Mouse (Mus musculus): Measurements from ENCODE around the gene Rnf126. TPM values are rescaled to one million over a fixed set of nuclear protein-coding genes. Genes with fewer than 3 reads are reported as not detected.
"Not testable (repeated sequence)": the region's sequence is repeated elsewhere in the genome, so short reads cannot be mapped to it uniquely, and the experiment has no call there.

Gene Rnf126
- polyA plus RNA-seq, 1 experiment from 2014 or later: 136 TPM

- Histone ChIP-seq H3K27me3 (ENCODE audit: insufficient read depth, poor library complexity, severe bottlenecking) (peaks cover 33% of the 10 kb centered on the region), H3K4me3 (no peak overlapping the region), H3K9me3 (peaks cover 7% of the 10 kb centered on the region; the same call in 1 of the 2 replicates), H3K36me3 (no peaks in the 10 kb centered on the region), H3K27ac (no peak overlapping the region), H3K4me1 (replicated peaks) (peaks cover 26% of the 10 kb centered on the region)
- WGBS: 87% methylated on average over 2 of the region's 2 CpGs
- no peak for DNase-seq (ENCODE audit: low spot score)
These were observed 6.5 kb upstream of the Rnf126 start for GRCm38 (mm10) chr10:79773208-79773607.

GRCm38 (mm10) chr10:79772320-79772719, 5.6 kb upstream of the Rnf126 start:
- DNase-seq (ENCODE audit: low spot score): no peak
- WGBS: 88% methylated on average over 3 of the region's 3 CpGs
- H3K27ac ChIP-seq: no peak overlapping the region
- peaks cover 25% of the 10 kb centered on the region for H3K4me1 ChIP-seq (replicated peaks)
- H3K4me3 ChIP-seq: no peak overlapping the region
- no peaks in the 10 kb centered on the region for H3K36me3 ChIP-seq
- peaks cover 7% of the 10 kb centered on the region; the same call in 1 of the 2 replicates for H3K9me3 ChIP-seq
- peaks cover 24% of the 10 kb centered on the region for H3K27me3 ChIP-seq (ENCODE audit: insufficient read depth, poor library complexity, severe bottlenecking)

GRCm38 (mm10) chr10:79769329-79769728, 2.6 kb upstream of the Rnf126 start:
- Histone ChIP-seq H3K27me3 (ENCODE audit: insufficient read depth, poor library complexity, severe bottlenecking) (peaks cover 10% of the 10 kb centered on the region; the same call in 1 of the 2 replicates), H3K4me1 (replicated peaks) (peaks cover 43% of the 10 kb centered on the region), H3K36me3 (peaks cover 8% of the 10 kb centered on the region; the same call in 1 of the 2 replicates), H3K27ac (no peak overlapping the region), H3K4me3 (no peak overlapping the region), H3K9me3 (peaks cover 4% of the 10 kb centered on the region; the same call in 1 of the 2 replicates)
- 70% methylated on average over 4 of the region's 4 CpGs for WGBS
- no peak for DNase-seq (ENCODE audit: low spot score)

- Histone ChIP-seq H3K4me1 (replicated peaks) (peaks cover 52% of the 10 kb centered on the region), H3K9me3 (peaks cover 4% of the 10 kb centered on the region; the same call in 1 of the 2 replicates), H3K27me3 (ENCODE audit: insufficient read depth, poor library complexity, severe bottlenecking) (peaks cover 10% of the 10 kb centered on the region; the same call in 1 of the 2 replicates), H3K4me3 (peak overlapping the region; percentile 73), H3K27ac (no peak overlapping the region), H3K36me3 (peaks cover 11% of the 10 kb centered on the region; the same call in 1 of the 2 replicates)
- peak; percentile 85 for DNase-seq (ENCODE audit: low spot score)
- WGBS: under 1% methylated on average over 5 of the region's 5 CpGs
These were observed 1.6 kb upstream of the Rnf126 start for GRCm38 (mm10) chr10:79768400-79768799.

- Histone ChIP-seq H3K36me3 (peaks cover 19% of the 10 kb centered on the region), H3K9me3 (peaks cover 4% of the 10 kb centered on the region; the same call in 1 of the 2 replicates), H3K4me3 (peak overlapping the region; percentile 73), H3K27ac (peak overlapping the region; percentile 95), H3K27me3 (ENCODE audit: insufficient read depth, poor library complexity, severe bottlenecking) (peaks cover 10% of the 10 kb centered on the region; the same call in 1 of the 2 replicates), H3K4me1 (replicated peaks) (peaks cover 60% of the 10 kb centered on the region)
- WGBS: 14% methylated on average over 40 of the region's 40 CpGs
- DNase-seq (ENCODE audit: low spot score): peak; percentile 96
These were observed 856 bp upstream of the Rnf126 start for GRCm38 (mm10) chr10:79767372-79768244.

- H3K27me3 ChIP-seq (ENCODE audit: insufficient read depth, poor library complexity, severe bottlenecking): peaks cover 8% of the 10 kb centered on the region; the same call in 1 of the 2 replicates
- peak overlapping the region; percentile 73 for H3K4me3 ChIP-seq
- no peak for DNase-seq (ENCODE audit: low spot score)
- H3K27ac ChIP-seq: peak overlapping the region; percentile 95
- peaks cover 34% of the 10 kb centered on the region for H3K36me3 ChIP-seq
- no peaks in the 10 kb centered on the region for H3K9me3 ChIP-seq
- 10% methylated on average over 16 of the region's 16 CpGs for WGBS
- peaks cover 61% of the 10 kb centered on the region for H3K4me1 ChIP-seq (replicated peaks)
These were observed 698 bp downstream of the Rnf126 start for GRCm38 (mm10) chr10:79766001-79766507.

GRCm38 (mm10) chr10:79765228-79765745, 1.5 kb downstream of the Rnf126 start:
- Histone ChIP-seq H3K4me1 (replicated peaks) (peaks cover 61% of the 10 kb centered on the region), H3K27me3 (ENCODE audit: insufficient read depth, poor library complexity, severe bottlenecking) (peaks cover under 1% of the 10 kb centered on the region; the same call in 1 of the 2 replicates), H3K27ac (no peak overlapping the region), H3K36me3 (peaks cover 42% of the 10 kb centered on the region), H3K9me3 (no peaks in the 10 kb centered on the region), H3K4me3 (peak overlapping the region; percentile 73)
- WGBS: 84% methylated on average over 2 of the region's 2 CpGs
- DNase-seq (ENCODE audit: low spot score): no peak

- no peaks in the 10 kb centered on the region for H3K9me3 ChIP-seq
- no peaks in the 10 kb centered on the region for H3K27me3 ChIP-seq (ENCODE audit: insufficient read depth, poor library complexity, severe bottlenecking)
- peaks cover 61% of the 10 kb centered on the region for H3K4me1 ChIP-seq (replicated peaks)
- WGBS: 90% methylated on average over 7 of the region's 7 CpGs
- no peak for DNase-seq (ENCODE audit: low spot score)
- H3K4me3 ChIP-seq: no peak overlapping the region; the same call in 1 of the 2 replicates
- H3K36me3 ChIP-seq: peaks cover 52% of the 10 kb centered on the region
- no peak overlapping the region for H3K27ac ChIP-seq
These were observed 2.5 kb downstream of the Rnf126 start for GRCm38 (mm10) chr10:79764234-79764633.

GRCm38 (mm10) chr10:79762875-79763274, 3.9 kb downstream of the Rnf126 start:
- DNase-seq (ENCODE audit: low spot score): no peak
- H3K9me3 ChIP-seq: no peaks in the 10 kb centered on the region
- H3K4me3 ChIP-seq: no peak overlapping the region
- no peaks in the 10 kb centered on the region for H3K27me3 ChIP-seq (ENCODE audit: insufficient read depth, poor library complexity, severe bottlenecking)
- peaks cover 50% of the 10 kb centered on the region for H3K4me1 ChIP-seq (replicated peaks)
- H3K27ac ChIP-seq: no peak overlapping the region
- peaks cover 65% of the 10 kb centered on the region for H3K36me3 ChIP-seq
- WGBS: 83% methylated on average over 3 of the region's 3 CpGs

- no peak overlapping the region for H3K4me3 ChIP-seq
- DNase-seq (ENCODE audit: low spot score): no peak
- H3K9me3 ChIP-seq: no peaks in the 10 kb centered on the region
- no peak overlapping the region for H3K27ac ChIP-seq
- peaks cover 87% of the 10 kb centered on the region for H3K36me3 ChIP-seq
- H3K4me1 ChIP-seq (replicated peaks): peaks cover 31% of the 10 kb centered on the region
- WGBS: 91% methylated on average over 11 of the region's 11 CpGs
- peaks cover 8% of the 10 kb centered on the region for H3K27me3 ChIP-seq (ENCODE audit: insufficient read depth, poor library complexity, severe bottlenecking)
These were observed 6.1 kb downstream of the Rnf126 start for GRCm38 (mm10) chr10:79760603-79761143.

GRCm38 (mm10) chr10:79759675-79760074, 7.1 kb downstream of the Rnf126 start:
- not testable (repeated sequence) for H3K9me3 ChIP-seq; H3K4me3 ChIP-seq; H3K27ac ChIP-seq; DNase-seq (ENCODE audit: low spot score)
- peaks cover 12% of the 10 kb centered on the region for H3K27me3 ChIP-seq (ENCODE audit: insufficient read depth, poor library complexity, severe bottlenecking)
- WGBS: 83% methylated on average over 1 of the region's 1 CpGs
- H3K4me1 ChIP-seq (replicated peaks): peaks cover 31% of the 10 kb centered on the region
- peaks cover 84% of the 10 kb centered on the region for H3K36me3 ChIP-seq

- H3K27me3 ChIP-seq (ENCODE audit: insufficient read depth, poor library complexity, severe bottlenecking): peaks cover 12% of the 10 kb centered on the region
- WGBS: 91% methylated on average over 24 of the region's 24 CpGs
- no peak overlapping the region for H3K27ac ChIP-seq
- no peak for DNase-seq (ENCODE audit: low spot score)
- no peaks in the 10 kb centered on the region for H3K9me3 ChIP-seq
- peaks cover 62% of the 10 kb centered on the region for H3K36me3 ChIP-seq
- H3K4me3 ChIP-seq: no peak overlapping the region
- H3K4me1 ChIP-seq (replicated peaks): peaks cover 11% of the 10 kb centered on the region
These were observed 10.1 kb downstream of the Rnf126 start for GRCm38 (mm10) chr10:79756660-79757059.
